Mouse (Mus musculus) bone marrow, adult 2 months (tissue): ENCODE measurements at regions not wholly inside any gene's neighbourhood (a gene's known extent, or its start where the extent isn't known, plus 50 kb on each side); places are given as distances from the start of the nearest gene placed in this dataset.

Source experiments
- CTCF ChIP-seq: fragments of 200-500 bp; IDR thresholded peaks from 2 replicates; pipeline ENCODE4 v1.5.1; 2011; ENCODE audit warnings: low read length, control low read depth; ENCODE audit not compliant: control insufficient read depth, insufficient read depth
- POLR2A ChIP-seq: fragments of 200-500 bp; IDR thresholded peaks from 2 replicates; pipeline ENCODE4 v1.6.1; 2011; ENCODE audit warnings: low read depth, mild to moderate bottlenecking, control low read depth, low read length, borderline replicate concordance; ENCODE audit not compliant: control insufficient read depth

DNA sequence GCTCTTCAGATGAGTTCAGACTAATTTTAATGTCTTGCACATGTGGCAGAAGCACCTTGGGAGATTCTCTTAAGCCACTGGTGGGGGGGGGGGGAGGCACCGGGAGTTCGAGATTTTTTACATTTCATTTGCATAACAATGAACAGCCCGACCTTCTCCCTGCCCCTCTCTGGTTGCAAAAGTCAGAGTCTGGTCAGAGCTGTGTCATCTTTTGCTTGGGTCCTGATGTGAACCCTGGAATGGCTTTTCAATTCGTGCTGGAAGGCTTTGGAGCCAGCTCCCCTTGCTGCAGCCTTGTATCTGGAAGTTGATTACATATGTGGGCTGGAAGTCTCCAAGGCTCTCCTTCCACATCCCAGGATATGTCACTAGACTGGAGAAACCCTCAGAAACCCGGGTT, 365.7 kb upstream of the Tbx3 start:
- TF ChIP-seq CTCF: no peak
- TF ChIP-seq POLR2A: no peak
